Mouse (Mus musculus): Measurements from ENCODE around the gene Taok1.
A peak's percentile ranks its signal among the peaks of the same experiment; 100 is the strongest.
"Not testable (repeated sequence)": the region's sequence is repeated elsewhere in the genome, so short reads cannot be mapped to it uniquely, and the experiment has no call there.

Gene Taok1

DNA sequence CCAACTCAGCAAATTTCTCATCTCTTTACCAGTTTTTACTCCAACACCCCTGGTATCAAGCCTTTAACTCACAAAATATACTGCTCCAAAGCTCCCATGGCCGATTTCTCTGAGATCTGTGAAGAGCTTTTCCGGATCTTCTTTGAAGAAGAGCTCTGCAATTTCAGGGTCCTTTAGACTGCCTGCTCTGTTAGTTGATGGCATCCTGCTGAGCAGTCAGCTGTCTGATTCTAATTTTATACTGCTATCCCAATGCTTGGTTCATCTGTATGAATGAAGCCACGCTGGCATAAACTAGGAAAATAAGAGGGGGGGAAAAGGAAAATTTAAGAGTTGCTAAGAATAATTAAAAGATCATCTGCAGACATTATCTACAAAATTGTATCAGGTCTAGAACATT is 22.4 kb downstream of the Taok1 start:
- no peak for DNase-seq (ENCODE audit: low read depth, low spot score)

DNA sequence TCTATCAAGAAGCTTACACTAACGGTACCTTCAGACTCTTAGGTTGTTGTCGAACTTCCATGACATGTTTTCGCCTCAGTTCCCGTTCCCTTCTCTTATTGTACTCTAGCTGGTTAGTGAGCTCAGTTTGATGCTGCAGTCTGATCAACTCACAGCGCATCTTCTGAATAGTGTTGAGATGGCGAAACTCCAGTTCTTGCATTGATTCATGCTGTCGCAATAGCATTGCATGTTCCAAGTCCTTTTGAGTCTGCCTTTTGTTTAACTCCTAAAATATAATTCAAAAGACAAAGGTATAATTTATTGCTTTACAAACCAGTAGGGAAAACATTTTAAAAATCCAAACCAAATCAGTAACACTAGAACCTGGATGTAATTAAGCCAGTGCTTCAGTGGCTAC is 62.4 kb downstream of the Taok1 start:
- DNase-seq (ENCODE audit: low read depth, low spot score), result no peak

GRCm38 (mm10) chr11:77532202-77532846 is 75.3 kb downstream of the Taok1 start:
- DNase-seq (ENCODE audit: low read depth, low spot score), result peak; percentile 49

DNA sequence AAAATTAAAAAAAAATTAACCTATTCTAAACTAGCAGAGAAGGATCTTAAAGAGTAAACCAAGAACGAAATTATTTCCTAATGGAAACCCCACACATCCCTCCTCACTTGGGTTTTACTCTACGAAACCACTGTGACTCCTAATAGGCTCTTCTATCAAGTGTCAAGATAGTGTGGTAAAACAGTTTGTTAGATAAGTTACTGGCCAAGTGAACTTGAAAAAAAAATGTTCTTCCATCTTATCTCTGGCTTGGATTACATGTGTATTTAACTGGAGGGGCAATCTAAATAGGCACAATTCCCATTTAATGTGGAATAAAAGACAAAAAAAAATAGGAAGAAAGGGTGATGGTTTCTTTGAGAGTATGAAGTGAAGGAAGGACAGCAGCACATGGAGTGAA is 76.8 kb downstream of the Taok1 start:
- DNase-seq (ENCODE audit: low read depth, low spot score), result no peak

GRCm38 (mm10) chr11:77529644-77530043 is 78.0 kb downstream of the Taok1 start:
- no peak for DNase-seq (ENCODE audit: low read depth, low spot score)

DNA sequence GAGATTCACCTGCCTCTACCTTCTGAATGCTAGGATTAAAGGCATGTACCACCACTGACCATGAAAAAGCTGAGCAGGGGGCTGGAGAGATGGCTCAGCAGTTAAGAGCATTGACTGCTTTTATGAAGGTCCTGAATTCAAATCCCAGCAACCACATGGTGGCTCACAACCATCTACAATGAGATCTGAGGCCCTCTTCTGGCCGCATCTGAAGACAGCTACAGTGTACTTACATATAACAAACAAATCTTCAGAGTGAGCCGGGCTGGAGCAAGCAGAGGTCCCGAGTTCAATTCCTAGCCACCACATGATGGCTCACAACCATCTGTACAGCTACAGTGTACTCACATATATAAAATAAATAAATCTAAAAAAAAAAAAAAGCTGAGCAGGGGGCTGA is 79.2 kb downstream of the Taok1 start:
- not testable (repeated sequence) for DNase-seq (ENCODE audit: low read depth, low spot score)

DNA sequence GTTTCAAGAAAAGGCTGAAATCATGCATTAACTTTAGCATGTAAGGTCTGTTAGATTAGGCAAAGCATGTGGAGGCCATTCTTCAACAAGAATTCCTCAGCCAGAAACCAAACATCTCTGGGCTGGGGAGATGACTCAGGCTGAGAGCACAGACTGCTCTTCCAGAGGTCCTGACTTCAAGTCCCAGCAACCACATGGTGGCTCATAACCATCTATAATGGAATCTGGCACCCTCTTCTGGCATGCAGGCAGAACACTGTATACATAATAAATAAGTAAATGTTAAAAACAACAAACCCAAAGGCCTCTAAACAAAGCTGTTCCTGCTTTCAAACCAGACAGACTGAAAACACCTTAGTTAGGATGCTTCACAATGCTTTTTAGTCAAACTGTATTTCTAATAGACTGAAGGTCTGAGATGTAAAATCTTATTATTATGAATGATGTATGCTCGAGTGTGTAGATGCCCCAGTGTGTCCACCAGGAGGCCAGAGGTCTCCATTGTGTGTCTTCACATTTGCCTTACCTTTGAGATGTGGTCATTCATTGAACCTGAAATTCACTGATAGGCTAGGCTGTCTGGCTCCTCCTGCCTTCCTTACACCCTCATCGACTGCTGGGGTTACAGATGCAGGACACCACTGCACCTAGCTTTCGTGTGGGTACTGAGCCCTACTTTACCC is 81.7 kb downstream of the Taok1 start:
- DNase-seq (ENCODE audit: low read depth, low spot score), result no peak

GRCm38 (mm10) chr11:77520601-77521529 is 86.8 kb downstream of the Taok1 start:
- DNase-seq (ENCODE audit: low read depth, low spot score), result no peak

DNA sequence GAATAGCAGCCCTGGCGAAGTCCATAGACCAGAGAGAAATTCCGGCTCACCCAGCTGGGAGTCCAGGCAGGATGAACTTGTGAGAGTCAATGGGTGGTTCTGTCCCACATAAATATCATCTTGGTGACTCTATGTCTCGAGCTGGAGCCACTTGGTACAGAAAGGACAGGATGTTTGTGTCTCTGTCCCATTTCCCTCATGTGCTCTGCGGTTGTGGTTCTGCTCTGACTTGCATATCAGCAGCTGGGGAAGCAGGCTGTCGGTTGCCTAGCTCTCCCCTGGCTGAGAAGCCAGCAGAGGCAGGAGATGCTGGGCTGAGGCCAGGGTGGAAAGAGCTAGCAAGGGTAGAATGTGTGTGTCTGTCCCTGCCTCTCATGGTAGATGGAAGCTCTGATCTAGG is 88.6 kb downstream of the Taok1 start, which contains the start of gene Gm10392:
Gm10392 (minus strand) TSS at position 156 of the 400 bp plus-strand sequence.
- DNase-seq (ENCODE audit: low read depth, low spot score), result peak; percentile 82

DNA sequence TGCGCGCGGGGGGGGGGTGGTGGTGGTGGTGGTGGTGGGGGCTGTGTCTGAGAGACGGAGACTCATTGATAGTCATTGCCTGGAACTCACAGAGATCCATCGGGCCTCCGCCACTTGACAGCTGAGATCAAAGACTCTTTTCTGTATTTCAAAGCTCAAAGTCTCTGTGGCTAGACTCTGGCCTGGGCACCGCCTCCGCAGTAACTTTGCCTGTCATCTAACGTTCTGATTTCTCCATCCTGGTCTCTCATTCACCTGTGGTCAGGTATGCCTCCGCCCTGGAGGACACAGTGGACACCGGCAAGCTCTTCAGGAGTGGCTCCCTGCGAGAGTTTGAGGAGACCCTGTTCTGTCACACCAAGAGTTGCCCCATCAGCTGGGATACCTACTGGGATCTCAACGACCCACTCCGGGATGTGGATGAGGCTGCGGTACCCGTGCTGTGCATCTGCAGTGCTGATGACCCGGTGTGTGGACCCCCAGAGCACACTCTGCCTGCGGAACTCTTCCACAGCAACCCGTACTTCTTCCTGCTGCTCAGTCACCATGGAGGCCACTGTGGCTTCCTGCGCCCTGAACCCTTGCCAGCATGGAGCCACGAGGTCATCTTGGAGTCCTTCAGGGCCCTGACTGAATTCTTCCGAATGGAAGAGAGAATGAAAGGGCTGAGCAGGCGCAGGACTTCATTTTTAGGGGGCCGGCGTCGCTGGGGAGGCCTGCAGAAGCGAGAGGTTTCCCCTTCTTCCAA is 89.4 kb downstream of the Taok1 start:
- peak; percentile 48 for DNase-seq (ENCODE audit: low read depth, low spot score)

DNA sequence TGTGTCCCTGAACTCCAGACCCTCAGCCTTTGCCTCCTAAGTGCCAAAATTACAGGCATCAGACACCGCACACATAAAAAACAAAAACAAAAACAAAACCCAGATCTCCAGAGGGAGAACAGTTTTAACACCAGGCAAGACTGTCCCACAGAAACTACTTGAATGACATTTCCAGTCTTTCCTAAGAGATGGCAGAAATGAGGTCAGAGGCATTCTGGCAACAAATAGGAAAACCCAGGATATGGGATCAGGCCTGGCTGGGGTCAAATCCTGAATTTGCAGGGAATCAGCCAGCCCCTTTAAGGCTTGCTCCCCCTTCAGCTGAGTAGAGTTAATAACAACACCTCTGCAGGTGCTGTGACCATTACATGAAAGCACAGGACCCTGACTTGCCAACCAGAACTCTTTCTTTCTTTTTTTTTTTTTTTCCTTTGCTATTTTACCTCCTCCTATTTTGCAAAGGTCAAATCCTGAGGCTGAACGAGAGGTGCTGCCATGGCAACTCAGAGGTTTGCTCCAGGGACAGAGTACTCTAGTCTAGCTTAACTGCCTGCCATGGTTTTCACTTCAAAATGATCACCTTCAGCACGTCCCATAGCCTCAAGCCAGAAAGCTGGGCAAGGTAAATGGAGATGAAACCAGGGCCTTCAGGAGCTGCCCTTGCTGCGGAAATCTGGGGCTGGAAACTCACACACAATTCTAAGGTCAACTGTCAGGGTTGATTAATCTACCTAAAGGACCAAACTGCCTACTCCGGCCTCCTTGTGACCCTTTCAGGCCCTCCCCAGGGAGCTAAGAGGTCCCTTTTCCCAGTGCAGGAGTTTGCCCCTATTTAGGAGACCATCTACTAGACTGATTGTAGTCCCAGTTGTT is 90.8 kb downstream of the Taok1 start:
- DNase-seq (ENCODE audit: low read depth, low spot score), result no peak

- DNase-seq (ENCODE audit: low read depth, low spot score), result peak; percentile 39
Measured at GRCm38 (mm10) chr11:77515637-77516552, 91.7 kb downstream of the Taok1 start, which contains the start of gene Trp53i13. TSS of gene Trp53i13 (minus strand) at chr11:77515980.

- peak; percentile 61 for DNase-seq (ENCODE audit: low read depth, low spot score)
Measured at GRCm38 (mm10) chr11:77514832-77515636, 92.6 kb downstream of the Taok1 start, which contains the start of gene Abhd15. TSS of gene Abhd15 (plus strand) at chr11:77515121.

DNA sequence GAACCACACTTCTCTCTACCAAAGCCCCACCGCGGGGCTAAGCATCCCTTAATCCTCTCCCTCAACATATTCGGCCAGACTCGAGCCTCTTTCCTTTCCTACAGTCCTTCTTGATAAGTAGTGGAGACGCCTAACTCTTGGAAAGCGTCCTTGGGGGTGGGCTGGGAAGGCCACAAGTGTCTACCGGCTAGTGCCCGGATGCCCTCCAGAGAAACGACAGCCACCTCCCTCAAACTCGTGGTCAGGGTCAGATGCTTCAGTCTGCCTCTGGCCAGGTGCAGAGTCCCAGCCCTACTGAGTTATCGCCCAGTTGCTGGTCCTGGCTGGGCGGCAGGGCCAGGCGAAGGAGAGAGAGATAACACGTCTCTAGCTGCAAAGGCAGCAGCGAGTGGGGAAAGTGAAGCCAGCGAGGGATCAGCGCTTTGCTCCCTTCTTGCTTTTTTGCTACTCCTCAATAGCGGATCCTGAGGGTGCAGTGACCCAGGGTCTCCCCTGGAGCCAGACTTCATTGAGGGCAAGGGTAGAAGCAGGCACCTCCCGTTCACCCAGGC is 93.3 kb downstream of the Taok1 start:
- peak; percentile 48 for DNase-seq (ENCODE audit: low read depth, low spot score)

DNA sequence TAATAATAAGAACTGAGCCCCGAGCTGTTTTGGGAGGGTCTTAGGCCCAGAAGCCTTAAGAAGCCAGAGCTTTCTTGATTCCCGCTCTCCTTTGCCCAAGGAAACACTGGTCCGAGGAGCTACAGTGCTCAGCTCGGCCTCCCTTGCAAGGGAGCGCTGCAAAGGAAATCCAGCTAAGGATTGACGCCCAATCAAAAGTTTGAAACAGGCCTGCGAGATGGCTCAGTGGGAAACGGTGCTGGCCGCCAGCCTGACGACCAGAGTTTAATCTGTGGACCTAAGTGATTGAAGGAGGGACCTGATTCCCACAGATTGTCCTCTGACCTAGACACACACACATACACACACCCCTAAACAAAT is 93.8 kb downstream of the Taok1 start:
- DNase-seq (ENCODE audit: low read depth, low spot score), result no peak

DNA sequence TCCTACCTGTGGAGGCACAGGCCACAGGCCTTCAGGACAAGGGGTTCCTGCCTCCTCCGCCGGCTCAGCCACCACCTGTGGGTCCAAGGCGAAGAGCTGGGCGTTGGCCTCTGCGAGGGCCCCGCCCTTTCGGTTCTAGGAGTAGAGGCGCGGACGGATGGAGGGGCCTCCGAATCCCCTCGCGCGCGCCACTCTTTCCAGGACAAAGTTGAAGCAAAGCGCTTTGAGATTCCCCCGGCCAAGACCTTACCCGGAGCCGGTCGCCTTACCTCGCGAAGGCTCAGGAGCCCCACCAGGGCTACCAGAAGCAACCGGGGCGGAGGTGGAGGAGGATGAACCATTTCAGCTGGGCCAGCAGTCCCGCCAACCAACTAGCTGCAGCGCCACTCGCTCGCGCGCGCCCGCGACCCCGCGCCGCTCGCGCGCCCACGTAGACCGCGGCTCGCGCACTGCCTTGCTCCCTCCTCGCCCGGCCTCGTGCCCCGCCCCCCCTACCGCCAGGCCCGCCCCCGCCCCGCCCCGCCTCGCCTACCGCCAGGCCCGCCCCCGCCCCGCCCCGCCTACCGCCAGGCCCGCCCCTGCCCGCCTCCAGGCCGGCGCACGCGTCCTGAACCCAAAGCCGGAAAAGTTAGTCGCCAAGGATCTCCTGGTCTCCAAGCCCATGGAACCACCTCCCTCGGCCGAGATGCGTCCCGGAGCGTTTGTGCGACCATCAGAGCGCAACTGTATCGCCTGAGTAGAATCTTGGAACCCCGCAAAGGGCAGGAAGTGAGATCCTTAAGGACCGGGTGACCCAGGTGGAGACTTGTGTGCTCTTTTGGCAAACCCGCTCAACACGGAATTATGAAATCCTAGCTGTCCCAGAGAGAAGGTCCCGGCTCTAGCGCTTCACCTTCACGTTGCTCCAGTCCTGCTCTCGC is 94.5 kb downstream of the Taok1 start:
- peak; percentile 94 for DNase-seq (ENCODE audit: low read depth, low spot score)

GRCm38 (mm10) chr11:77511336-77511735 is 96.3 kb downstream of the Taok1 start:
- DNase-seq (ENCODE audit: low read depth, low spot score), result no peak

All from CD4-positive, CD25-positive, alpha-beta regulatory T cell, adult 2 months (primary cell).